Mouse (Mus musculus) thymus, adult 18-20 months (tissue): ENCODE measurements around the gene Gsap.

ENCODE experiments used
- DNase-seq, 2 experiments: peaks; one replicate each; pipeline ENCODE4 v3.0.0; 2022; ENCODE audit warnings: mixed read lengths in 2 of 2

Gsap gene

DNA sequence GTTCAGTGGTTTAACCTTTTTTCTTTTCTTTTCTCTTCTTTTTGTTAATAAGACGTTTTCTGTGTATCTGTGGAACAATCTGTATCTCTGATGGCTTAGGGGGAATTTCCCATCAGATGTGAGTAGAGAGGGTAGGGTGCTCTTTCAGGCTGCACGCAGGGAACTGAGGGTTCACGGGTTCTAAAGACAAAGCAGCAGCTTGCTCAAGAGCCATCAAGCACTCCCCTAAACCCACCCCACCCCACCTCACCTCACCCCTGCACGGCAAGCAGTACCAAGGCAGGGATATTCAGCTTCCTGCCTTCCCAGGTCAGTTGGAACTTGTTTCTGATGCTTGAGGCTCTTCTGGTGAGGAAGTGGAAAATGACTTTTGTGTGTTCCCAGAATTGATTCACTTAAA lies 766 bp downstream of the Gsap start:
- DNase-seq, result no peak

- no peak for DNase-seq
Observed at GRCm38 (mm10) chr5:21188435-21188834, 2.4 kb downstream of the Gsap start.

DNA sequence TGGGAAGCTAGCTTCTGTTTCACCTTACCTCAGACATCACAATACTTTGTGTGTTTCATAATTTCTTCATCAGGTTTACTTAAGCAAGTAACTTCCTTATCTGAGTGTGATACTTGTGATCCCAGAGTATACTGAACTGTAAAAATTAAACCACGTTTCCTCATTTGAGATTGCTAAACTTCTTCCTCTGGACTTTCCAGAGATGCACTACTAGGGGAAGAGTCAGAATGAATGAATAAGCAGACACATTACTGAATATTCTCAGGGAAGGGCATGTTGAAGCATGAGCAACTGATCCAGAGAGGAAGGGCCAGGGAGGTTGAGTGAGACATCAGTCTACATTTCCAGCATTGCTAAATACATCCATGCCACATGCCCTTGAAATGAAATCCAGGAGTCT lies 3.0 kb downstream of the Gsap start:
- no peak for DNase-seq

DNA sequence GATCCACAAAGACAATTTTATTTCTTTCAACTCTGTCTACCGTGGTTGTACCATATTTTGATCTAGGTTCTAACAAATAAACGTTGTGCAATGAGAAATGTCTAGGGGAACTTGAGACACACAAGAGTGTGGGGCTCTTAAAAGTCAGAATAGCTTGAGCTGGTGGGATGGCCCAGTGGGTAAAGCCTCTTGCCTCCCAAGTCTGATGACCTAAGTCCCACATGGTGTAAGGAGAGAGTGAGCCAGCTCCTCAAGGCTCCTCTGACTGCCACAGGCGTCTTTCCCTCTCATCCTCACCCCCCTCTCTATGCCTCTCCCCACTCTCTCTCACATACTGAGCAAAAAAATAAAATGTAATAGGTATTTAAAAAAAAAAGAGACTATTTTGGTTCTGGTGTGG lies 3.4 kb downstream of the Gsap start:
- no peak for DNase-seq

- no peak for DNase-seq
Observed at GRCm38 (mm10) chr5:21203504-21203903, 17.4 kb downstream of the Gsap start.

DNA sequence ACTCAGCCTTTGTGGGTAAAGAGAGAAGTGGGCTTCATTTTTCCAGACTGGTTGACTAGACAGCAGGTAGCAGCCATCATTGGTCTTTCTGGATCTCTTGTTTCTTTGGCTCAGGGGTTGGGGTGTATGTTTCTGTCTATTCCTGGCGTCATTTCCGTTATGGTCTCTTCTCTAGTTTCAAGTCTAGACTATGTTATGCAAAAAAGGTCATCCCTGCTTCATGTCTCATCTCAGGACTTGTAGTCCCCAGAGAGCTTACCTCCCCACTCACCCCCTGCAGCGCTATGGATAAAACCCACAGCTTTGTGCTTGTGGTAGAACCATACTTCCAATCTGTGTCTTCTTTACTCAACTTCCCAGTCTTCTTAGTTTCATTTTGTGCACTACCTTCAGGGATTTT lies 18.1 kb downstream of the Gsap start:
- no peak for DNase-seq

DNA sequence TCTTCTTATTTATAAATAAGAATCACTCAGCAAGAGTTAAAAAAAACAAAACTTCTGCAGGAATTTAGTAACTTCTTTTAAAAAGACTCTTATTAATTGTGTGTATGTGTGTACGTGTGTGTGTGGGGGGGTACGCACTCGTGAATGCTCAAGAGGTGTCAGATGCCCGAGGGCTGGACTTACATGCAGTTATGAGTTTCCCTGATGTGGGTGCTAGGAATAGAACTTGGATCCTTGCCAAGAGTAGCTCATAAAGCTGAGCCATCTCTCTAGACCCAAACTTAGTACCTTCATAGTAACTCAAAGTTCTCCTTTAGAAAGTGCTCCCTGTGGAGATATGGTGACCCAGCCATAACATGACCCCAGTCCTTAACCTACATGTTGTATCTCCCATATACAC lies 20.0 kb downstream of the Gsap start:
- DNase-seq, result no peak

DNA sequence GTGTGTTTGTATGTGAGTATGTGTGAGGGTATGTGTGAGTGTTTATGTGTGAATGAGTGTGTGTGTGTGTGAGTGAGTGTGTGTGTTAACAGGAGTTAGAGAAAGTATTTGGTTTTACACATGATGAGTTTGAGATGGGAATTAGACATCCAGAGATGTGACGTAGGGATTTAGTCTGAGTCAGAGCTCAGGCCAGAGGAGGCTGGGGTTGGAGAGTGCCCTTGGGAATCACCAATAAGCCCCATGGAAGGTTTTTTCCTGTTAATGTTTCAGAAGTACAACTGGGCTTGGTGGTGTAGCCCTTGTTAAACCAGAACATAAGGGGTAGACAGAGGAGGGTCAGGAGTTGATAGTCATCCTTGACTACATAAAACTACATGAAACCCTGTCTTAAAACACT lies 25.4 kb downstream of the Gsap start:
- DNase-seq, result no peak

DNA sequence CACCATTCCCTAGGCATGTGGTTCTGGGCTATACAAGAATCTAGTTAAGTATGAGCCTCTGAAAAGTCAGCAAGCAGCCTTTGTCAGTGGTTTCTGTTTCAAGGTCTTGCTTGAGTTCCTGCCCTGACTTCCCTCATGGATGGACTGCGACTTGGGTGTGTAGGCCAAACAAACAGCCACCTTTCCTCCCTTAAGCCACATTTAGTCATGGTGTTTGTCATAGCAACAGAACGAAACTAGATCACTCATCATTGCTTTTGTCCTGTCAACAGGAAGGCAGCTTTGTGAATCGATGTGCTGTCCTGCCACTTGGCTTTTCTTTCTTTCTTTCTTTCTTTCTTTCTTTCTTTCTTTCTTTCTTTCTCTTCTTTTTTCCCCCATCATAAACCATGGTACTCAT lies 26.9 kb downstream of the Gsap start:
- DNase-seq, result no peak

- DNase-seq, result no peak
Observed at GRCm38 (mm10) chr5:21213801-21214200, 27.7 kb downstream of the Gsap start.

DNA sequence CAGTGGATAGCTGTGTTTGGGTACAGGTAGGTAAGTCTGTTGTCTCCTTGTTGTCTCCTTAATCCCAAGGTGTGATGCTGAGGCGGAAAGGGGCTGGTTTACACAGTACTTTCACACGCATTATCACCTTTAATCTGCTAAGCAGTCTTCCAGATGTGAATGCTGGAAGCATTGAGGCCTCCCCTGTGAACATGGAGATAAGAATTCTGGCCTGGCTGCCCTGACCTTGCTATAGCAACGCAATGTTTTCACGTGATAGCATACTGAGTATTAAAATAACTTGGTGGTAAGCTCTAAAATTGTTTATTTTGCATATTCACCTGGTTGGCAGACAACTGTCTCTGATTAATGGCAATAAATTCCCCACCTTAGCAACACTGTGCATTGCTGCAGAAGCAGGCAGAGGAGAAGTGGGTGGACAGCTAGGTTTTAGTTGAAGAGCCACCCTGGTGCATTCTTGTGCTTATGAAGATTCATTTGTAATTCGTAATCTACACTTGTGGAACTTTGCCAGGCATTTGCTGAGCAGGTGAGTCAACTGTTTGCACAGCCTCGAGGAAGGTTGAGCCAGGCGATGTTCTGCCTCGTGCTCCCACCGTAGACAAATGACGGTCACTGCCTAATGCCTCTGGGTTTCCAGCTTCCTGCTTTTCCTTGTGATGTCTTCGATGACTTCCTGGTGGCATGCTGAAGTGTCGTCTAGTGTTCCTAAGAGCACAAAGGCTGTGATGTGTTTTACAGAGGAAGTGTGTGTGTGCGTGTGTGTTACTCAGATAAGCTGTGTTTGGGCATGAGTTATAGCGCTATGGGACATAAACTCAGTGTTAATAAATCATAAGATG lies 31.6 kb downstream of the Gsap start:
- no peak for DNase-seq

- no peak for DNase-seq
Observed at GRCm38 (mm10) chr5:21232876-21233275, 46.8 kb downstream of the Gsap start.

DNA sequence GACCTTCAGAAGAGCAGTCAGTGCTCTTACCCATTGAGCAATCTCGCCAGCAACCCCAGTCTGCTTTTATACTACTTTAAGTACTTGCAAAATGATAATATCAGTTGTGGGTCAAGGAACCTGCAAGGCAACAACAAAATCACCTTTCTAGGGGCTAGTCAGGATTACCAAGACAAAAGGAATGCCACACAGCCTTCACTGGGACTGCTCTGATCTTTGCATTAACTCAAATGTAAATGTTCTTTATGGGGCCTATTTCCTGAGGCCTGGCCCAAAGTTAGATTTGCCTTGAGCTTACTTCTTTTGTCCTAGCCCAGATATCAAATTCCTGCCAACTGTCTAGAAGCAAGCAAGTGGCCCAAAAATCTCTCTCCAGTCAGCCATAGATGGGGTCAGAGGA lies 58.5 kb downstream of the Gsap start:
- no peak for DNase-seq

GRCm38 (mm10) chr5:21245241-21245640 lies 59.2 kb downstream of the Gsap start:
- no peak for DNase-seq

DNA sequence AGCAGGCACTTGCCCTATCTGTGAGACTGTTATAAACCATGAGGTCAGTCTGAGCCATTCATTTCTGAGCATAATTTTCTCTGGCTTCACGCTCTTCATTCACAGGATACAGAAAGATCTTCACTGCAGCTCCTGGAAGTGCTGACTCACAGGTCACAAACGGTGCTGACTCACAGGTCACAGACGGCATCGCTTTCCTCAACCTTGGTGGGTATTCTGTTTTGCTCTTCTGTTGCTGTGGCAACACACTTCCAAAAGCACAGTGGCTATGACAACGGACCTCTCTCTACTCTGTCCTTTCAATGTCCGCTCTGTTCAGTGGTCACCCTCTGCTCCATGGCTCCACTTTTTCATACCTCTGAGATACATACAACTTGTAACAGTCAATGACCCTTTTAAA lies 60.7 kb downstream of the Gsap start:
- no peak for DNase-seq

- no peak for DNase-seq
Observed at GRCm38 (mm10) chr5:21247916-21248315, 61.9 kb downstream of the Gsap start.

DNA sequence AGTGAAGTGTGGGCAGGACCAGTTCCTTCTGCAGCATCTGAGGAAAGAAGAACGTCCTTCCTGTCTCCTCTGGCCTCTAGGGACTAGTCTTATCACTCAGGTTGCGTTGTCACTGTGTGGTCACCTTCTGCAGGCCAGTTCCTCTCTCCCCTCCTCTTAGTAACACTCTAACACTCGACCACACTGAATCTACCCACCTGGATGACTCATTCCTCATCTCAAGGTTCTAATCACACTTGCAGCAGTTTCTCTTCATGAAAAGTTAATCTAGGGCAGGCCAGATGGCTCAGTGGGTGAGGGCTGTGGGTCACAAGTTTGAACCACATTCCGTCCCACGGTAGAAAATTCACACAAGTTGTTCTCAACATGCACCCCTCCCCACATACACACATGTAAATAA lies 62.8 kb downstream of the Gsap start:
- no peak for DNase-seq

DNA sequence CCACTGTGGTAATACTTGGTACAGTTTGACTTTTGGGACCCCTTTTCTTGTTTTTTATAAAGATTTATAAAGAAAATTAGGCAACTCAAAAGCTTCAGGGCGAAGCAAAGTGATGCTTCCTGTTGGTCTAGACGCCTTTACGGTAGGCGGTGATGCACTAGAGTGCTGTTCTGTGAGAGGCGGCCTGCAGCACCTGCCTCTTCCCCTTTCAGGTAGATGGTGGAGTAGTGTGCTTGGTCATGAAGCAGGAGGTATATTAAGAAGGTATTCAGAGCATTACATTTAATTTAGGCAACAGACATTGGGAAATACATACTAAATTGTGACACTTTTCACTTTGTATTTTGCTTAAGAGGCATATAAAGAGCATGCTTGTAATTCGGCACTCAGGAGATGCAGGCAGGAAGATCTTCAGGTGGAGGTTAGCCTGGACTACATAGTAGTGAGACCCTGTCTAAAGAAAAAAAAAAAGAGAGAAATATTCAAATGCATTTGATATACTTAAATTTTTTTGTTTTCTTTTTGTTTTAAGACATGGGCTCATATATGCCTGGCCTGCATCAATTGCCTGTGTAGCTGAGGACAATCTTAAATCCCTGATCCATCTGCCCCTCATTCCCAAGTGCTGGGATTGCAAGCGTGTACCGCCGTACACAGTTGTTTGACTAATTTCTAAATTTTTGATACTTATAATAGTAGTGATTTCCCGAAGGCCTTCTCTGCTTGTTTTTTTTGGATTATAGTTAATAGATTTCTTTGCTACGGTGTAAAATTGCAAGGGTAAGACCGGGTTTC lies 68.9 kb downstream of the Gsap start:
- no peak for DNase-seq

- DNase-seq, result peak; percentile 10 to 49
Observed at GRCm38 (mm10) chr5:21255551-21256132, 69.6 kb downstream of the Gsap start.

- DNase-seq, result no peak
Observed at GRCm38 (mm10) chr5:21257126-21257525, 71.1 kb downstream of the Gsap start.

- DNase-seq, result no peak
Observed at GRCm38 (mm10) chr5:21257806-21258205, 71.8 kb downstream of the Gsap start.

- no peak for DNase-seq
Observed at GRCm38 (mm10) chr5:21260746-21261145, 74.7 kb downstream of the Gsap start.

- no peak for DNase-seq
Observed at GRCm38 (mm10) chr5:21261202-21261844, 75.3 kb downstream of the Gsap start.
